Mouse (Mus musculus): ENCODE measurements around the gene Ssr2. TPM values are rescaled to one million over a fixed set of nuclear protein-coding genes. Genes with fewer than 3 reads are reported as not detected.

Gene Ssr2
- polyA plus RNA-seq, 1 experiment from 2014 or later: 152 TPM

GRCm38 (mm10) chr3:88546674-88547418 lies 28.8 kb upstream of the Ssr2 start:
- H3K4me1 ChIP-seq (replicated peaks; ENCODE audit: control insufficient read depth, insufficient read depth, low read length): no peaks in the 10 kb centered on the region
- ATAC-seq (ENCODE audit: low FRiP score) (no peak), DNase-seq (ENCODE audit: low spot score) (no peak)
- H3K27ac ChIP-seq (ENCODE audit: low read depth, low read length): no peak overlapping the region
- no peak overlapping the region for H3K4me2 ChIP-seq (replicated peaks; ENCODE audit: low read depth, low read length)
- no peaks in the 10 kb centered on the region for H3K9me3 ChIP-seq (ENCODE audit: control insufficient read depth, low read length)
- no peak overlapping the region for H3K4me3 ChIP-seq (ENCODE audit: low read depth, low read length)
- H3K27me3 ChIP-seq (ENCODE audit: control insufficient read depth, insufficient read depth, low read length): no peaks in the 10 kb centered on the region
- WGBS: 76% methylated on average over 6 of the region's 6 CpGs
- H3K36me3 ChIP-seq (ENCODE audit: control insufficient read depth, insufficient read depth, low read length): no peaks in the 10 kb centered on the region
- H3K9ac ChIP-seq (ENCODE audit: low read depth, low read length): no peak overlapping the region

- ATAC-seq (ENCODE audit: low FRiP score): no peak
- Histone ChIP-seq H3K27ac (ENCODE audit: low read depth, low read length) (no peak within 1 kb of the TSS), H3K36me3 (ENCODE audit: control insufficient read depth, insufficient read depth, low read length) (no peaks in the 10 kb centered on the region), H3K27me3 (ENCODE audit: control insufficient read depth, insufficient read depth, low read length) (no peaks in the 10 kb centered on the region), H3K9ac (ENCODE audit: low read depth, low read length) (no peak within 1 kb of the TSS), H3K4me1 (replicated peaks; ENCODE audit: control insufficient read depth, insufficient read depth, low read length) (no peaks in the 10 kb centered on the region), H3K4me2 (replicated peaks; ENCODE audit: low read depth, low read length) (no peak within 1 kb of the TSS), H3K9me3 (ENCODE audit: control insufficient read depth, low read length) (no peaks in the 10 kb centered on the region), H3K4me3 (ENCODE audit: low read depth, low read length) (no peak within 1 kb of the TSS)
- DNase-seq (ENCODE audit: low spot score): no peak
- 48% methylated on average over 18 of the region's 18 CpGs for WGBS
These were observed 27.3 kb upstream of the Ssr2 start, which contains the start of gene Rab25 for GRCm38 (mm10) chr3:88548180-88548917. Gene Rab25 (minus strand): TSS chr3:88548300.

- peaks cover 2% of the 10 kb centered on the region; the same call in 1 of the 2 replicates for H3K4me1 ChIP-seq (replicated peaks; ENCODE audit: control insufficient read depth, insufficient read depth, low read length)
- no peaks in the 10 kb centered on the region for H3K27me3 ChIP-seq (ENCODE audit: control insufficient read depth, insufficient read depth, low read length)
- no peaks in the 10 kb centered on the region for H3K9me3 ChIP-seq (ENCODE audit: control insufficient read depth, low read length)
- H3K27ac ChIP-seq (ENCODE audit: low read depth, low read length): no peak overlapping the region
- H3K9ac ChIP-seq (ENCODE audit: low read depth, low read length): no peak overlapping the region
- DNase-seq (ENCODE audit: low spot score) (no peak), ATAC-seq (ENCODE audit: low FRiP score) (no peak)
- H3K4me3 ChIP-seq (ENCODE audit: low read depth, low read length): no peak overlapping the region
- WGBS: 81% methylated on average over 4 of the region's 4 CpGs
- H3K4me2 ChIP-seq (replicated peaks; ENCODE audit: low read depth, low read length): 0 out of 2 replicates have a peak overlapping the region, but pooled peaks have one; percentile 69
- peaks cover under 1% of the 10 kb centered on the region; the same call in 1 of the 2 replicates for H3K36me3 ChIP-seq (ENCODE audit: control insufficient read depth, insufficient read depth, low read length)
These were observed 24.1 kb upstream of the Ssr2 start for GRCm38 (mm10) chr3:88551586-88551985.

GRCm38 (mm10) chr3:88552082-88552645 lies 23.5 kb upstream of the Ssr2 start:
- 25% methylated on average over 16 of the region's 16 CpGs for WGBS
- no peaks in the 10 kb centered on the region for H3K27me3 ChIP-seq (ENCODE audit: control insufficient read depth, insufficient read depth, low read length)
- no peak for DNase-seq (ENCODE audit: low spot score)
- H3K36me3 ChIP-seq (ENCODE audit: control insufficient read depth, insufficient read depth, low read length): peaks cover 6% of the 10 kb centered on the region; the same call in 1 of the 2 replicates
- peak overlapping the region; percentile 65 for H3K9ac ChIP-seq (ENCODE audit: low read depth, low read length)
- H3K4me1 ChIP-seq (replicated peaks; ENCODE audit: control insufficient read depth, insufficient read depth, low read length): peaks cover 2% of the 10 kb centered on the region; the same call in 1 of the 2 replicates
- H3K9me3 ChIP-seq (ENCODE audit: control insufficient read depth, low read length): no peaks in the 10 kb centered on the region
- peak overlapping the region; percentile 64 for H3K4me3 ChIP-seq (ENCODE audit: low read depth, low read length)
- no peak for ATAC-seq (ENCODE audit: low FRiP score)
- H3K27ac ChIP-seq (ENCODE audit: low read depth, low read length): peak overlapping the region; percentile 31; the same call in 1 of the 2 replicates
- H3K4me2 ChIP-seq (replicated peaks; ENCODE audit: low read depth, low read length): peak overlapping the region; percentile 69

GRCm38 (mm10) chr3:88552676-88553524 lies 22.8 kb upstream of the Ssr2 start, which contains the start of gene Lamtor2:
Gene Lamtor2 (minus strand): TSS chr3:88553074.
- ATAC-seq (ENCODE audit: low FRiP score) (peak; percentile 91), DNase-seq (ENCODE audit: low spot score) (peak; percentile 99)
- Histone ChIP-seq H3K36me3 (ENCODE audit: control insufficient read depth, insufficient read depth, low read length) (peaks cover 6% of the 10 kb centered on the region; the same call in 1 of the 2 replicates), H3K9ac (ENCODE audit: low read depth, low read length) (peak within 1 kb of the TSS; percentile 72), H3K9me3 (ENCODE audit: control insufficient read depth, low read length) (no peaks in the 10 kb centered on the region), H3K4me2 (replicated peaks; ENCODE audit: low read depth, low read length) (peak within 1 kb of the TSS; percentile 69), H3K4me1 (replicated peaks; ENCODE audit: control insufficient read depth, insufficient read depth, low read length) (peaks cover 2% of the 10 kb centered on the region; the same call in 1 of the 2 replicates), H3K27me3 (ENCODE audit: control insufficient read depth, insufficient read depth, low read length) (no peaks in the 10 kb centered on the region), H3K4me3 (ENCODE audit: low read depth, low read length) (peak within 1 kb of the TSS; percentile 64), H3K27ac (ENCODE audit: low read depth, low read length) (peak within 1 kb of the TSS; percentile 89)
- WGBS: under 1% methylated on average over 48 of the region's 48 CpGs

- under 1% methylated on average over 23 of the region's 37 CpGs for WGBS
- H3K4me2 ChIP-seq (replicated peaks; ENCODE audit: low read depth, low read length): peak within 1 kb of the TSS; percentile 69
- no peaks in the 10 kb centered on the region for H3K27me3 ChIP-seq (ENCODE audit: control insufficient read depth, insufficient read depth, low read length)
- H3K36me3 ChIP-seq (ENCODE audit: control insufficient read depth, insufficient read depth, low read length): peaks cover 9% of the 10 kb centered on the region; the same call in 1 of the 2 replicates
- peak within 1 kb of the TSS; percentile 64 for H3K4me3 ChIP-seq (ENCODE audit: low read depth, low read length)
- H3K9me3 ChIP-seq (ENCODE audit: control insufficient read depth, low read length): no peaks in the 10 kb centered on the region
- peak within 1 kb of the TSS; percentile 72 for H3K9ac ChIP-seq (ENCODE audit: low read depth, low read length)
- ATAC-seq (ENCODE audit: low FRiP score): peak; percentile 92
- H3K27ac ChIP-seq (ENCODE audit: low read depth, low read length): peak within 1 kb of the TSS; percentile 89
- peak; percentile 97 for DNase-seq (ENCODE audit: low spot score)
- H3K4me1 ChIP-seq (replicated peaks; ENCODE audit: control insufficient read depth, insufficient read depth, low read length): peaks cover 2% of the 10 kb centered on the region; the same call in 1 of the 2 replicates
These were observed 22.2 kb upstream of the Ssr2 start, which contains the start of gene Ubqln4 for GRCm38 (mm10) chr3:88553525-88553879. Gene Ubqln4 (plus strand): TSS chr3:88553758.

- Histone ChIP-seq H3K4me2 (replicated peaks; ENCODE audit: low read depth, low read length) (peak overlapping the region; percentile 56), H3K36me3 (ENCODE audit: control insufficient read depth, insufficient read depth, low read length) (peaks cover 9% of the 10 kb centered on the region; the same call in 1 of the 2 replicates), H3K9ac (ENCODE audit: low read depth, low read length) (peak overlapping the region; percentile 72), H3K27ac (ENCODE audit: low read depth, low read length) (peak overlapping the region; percentile 89), H3K4me3 (ENCODE audit: low read depth, low read length) (peak overlapping the region; percentile 64), H3K4me1 (replicated peaks; ENCODE audit: control insufficient read depth, insufficient read depth, low read length) (peaks cover 2% of the 10 kb centered on the region; the same call in 1 of the 2 replicates), H3K9me3 (ENCODE audit: control insufficient read depth, low read length) (no peaks in the 10 kb centered on the region), H3K27me3 (ENCODE audit: control insufficient read depth, insufficient read depth, low read length) (no peaks in the 10 kb centered on the region)
- peak; percentile 75 for DNase-seq (ENCODE audit: low spot score)
- peak; percentile 66 for ATAC-seq (ENCODE audit: low FRiP score)
- WGBS: under 1% methylated on average over 34 of the region's 41 CpGs
These were observed 21.6 kb upstream of the Ssr2 start for GRCm38 (mm10) chr3:88553880-88554586.

Measured in hindbrain, embryonic 11.5 days (tissue).